Mouse (Mus musculus) myocyte (in vitro differentiated cells): ENCODE measurements at regions not wholly inside any gene's neighbourhood (a gene's known extent, or its start where the extent isn't known, plus 50 kb on each side); places are given as distances from the start of the nearest gene placed in this dataset.

Experiments
- H3K27me3 ChIP-seq: one replicate; pipeline ENCODE4 v1.6.1; 2011; ENCODE audit not compliant: control insufficient read depth, insufficient read depth, insufficient read length
- H3K36me3 ChIP-seq: one replicate; pipeline ENCODE4 v1.6.1; 2011; ENCODE audit not compliant: control insufficient read depth, insufficient read depth
- H3K4me2 ChIP-seq: one replicate; pipeline ENCODE4 v1.6.1; 2011; ENCODE audit warnings: low read depth, control low read depth
- H3K4me3 ChIP-seq: one replicate; pipeline ENCODE4 v1.5.1; 2011; ENCODE audit warnings: mild to moderate bottlenecking, control low read depth, moderate library complexity
- H3K79me2 ChIP-seq: one replicate; pipeline ENCODE4 v1.6.1; 2011; ENCODE audit not compliant: control insufficient read depth, insufficient read depth
- H3ac ChIP-seq: one replicate; pipeline ENCODE4 v1.6.1; 2011; ENCODE audit not compliant: control insufficient read depth, insufficient read length
- CEBPB ChIP-seq: IDR thresholded peaks from 2 replicates; pipeline ENCODE4 v1.6.1; 2011; ENCODE audit warnings: mild to moderate bottlenecking, moderate library complexity; ENCODE audit not compliant: poor library complexity, insufficient read depth, severe bottlenecking
- E2F4 ChIP-seq: IDR thresholded peaks from one replicate; pipeline ENCODE4 v1.6.1; 2011; ENCODE audit warnings: mild to moderate bottlenecking, control low read depth, moderate library complexity; ENCODE audit not compliant: insufficient read depth
- MAX ChIP-seq: IDR thresholded peaks from one replicate; pipeline ENCODE4 v1.6.1; 2011; ENCODE audit warnings: low read depth, mild to moderate bottlenecking, control low read depth
- MYOD1 ChIP-seq, 3 experiments: IDR thresholded peaks; one replicate each; pipeline ENCODE4 v1.6.1; 2011; ENCODE audit warnings: control low read depth in 2 of 3, low read depth in 2 of 3, mild to moderate bottlenecking in 2 of 3, moderate library complexity in 1 of 3; ENCODE audit not compliant: insufficient read length in 2 of 3, control insufficient read depth in 1 of 3
- MYOG ChIP-seq, 3 experiments: IDR thresholded peaks; one replicate each; pipeline ENCODE4 v1.6.1; 2011; ENCODE audit warnings: control low read depth in 2 of 3, low read depth in 2 of 3, mild to moderate bottlenecking in 2 of 3; ENCODE audit not compliant: insufficient read length in 2 of 3, control insufficient read depth in 1 of 3, insufficient read depth in 1 of 3
- POLR2A ChIP-seq: IDR thresholded peaks from one replicate; pipeline ENCODE4 v1.6.1; 2011; ENCODE audit warnings: low read depth, mild to moderate bottlenecking, control low read depth, moderate library complexity; ENCODE audit not compliant: insufficient read length
- POLR2AphosphoS2 ChIP-seq: IDR thresholded peaks from one replicate; pipeline ENCODE4 v1.6.1; 2011; ENCODE audit warnings: low read depth, control low read depth; ENCODE audit not compliant: insufficient read length
- REST ChIP-seq: IDR thresholded peaks from one replicate; pipeline ENCODE4 v1.6.1; 2011; ENCODE audit warnings: mild to moderate bottlenecking, control low read depth, moderate library complexity; ENCODE audit not compliant: insufficient read depth, insufficient read length
- SRF ChIP-seq: IDR thresholded peaks from one replicate; pipeline ENCODE4 v1.6.1; 2011; ENCODE audit warnings: low read depth; ENCODE audit not compliant: control insufficient read depth, insufficient read length
- TCF12 ChIP-seq: IDR thresholded peaks from one replicate; pipeline ENCODE4 v1.6.1; 2011; ENCODE audit warnings: mild to moderate bottlenecking, control low read depth; ENCODE audit not compliant: poor library complexity, insufficient read depth, severe bottlenecking
- TCF3 ChIP-seq: IDR thresholded peaks from one replicate; pipeline ENCODE4 v1.6.1; 2011; ENCODE audit warnings: low read depth, control low read depth; ENCODE audit not compliant: insufficient read length
- USF1 ChIP-seq: IDR thresholded peaks from one replicate; pipeline ENCODE4 v1.6.1; 2011; ENCODE audit warnings: low read depth, mild to moderate bottlenecking, control low read depth, moderate library complexity

GRCm38 (mm10) chr14:114566411-114567030 is 525.5 kb upstream of the Gpc5 start:
- no peak for TF ChIP-seq MYOD1 (IDR thresholded peaks at IDR 0.05; ENCODE audit: control insufficient read depth in 1 of 3, insufficient read length in 2 of 3, low read depth in 2 of 3)
- no peak for TF ChIP-seq TCF3
- TF ChIP-seq TCF12, result no peak
- TF ChIP-seq REST, result no peak
- TF ChIP-seq USF1, result no peak
- TF ChIP-seq MYOG (IDR thresholded peaks at IDR 0.05; ENCODE audit: control insufficient read depth in 1 of 3, insufficient read depth in 1 of 3, insufficient read length in 2 of 3, low read depth in 2 of 3), result no peak
- TF ChIP-seq POLR2AphosphoS2, result no peak
- TF ChIP-seq POLR2A, result no peak
- no peak for TF ChIP-seq MAX
- no peak for TF ChIP-seq E2F4
- TF ChIP-seq SRF, result no peak
- TF ChIP-seq CEBPB, result no peak

GRCm38 (mm10) chr14:114567673-114568309 is 524.2 kb upstream of the Gpc5 start:
- Histone ChIP-seq H3ac (no peak overlapping the region), H3K36me3 (no peaks in the 10 kb centered on the region), H3K4me2 (no peak overlapping the region), H3K4me3 (no peak overlapping the region), H3K79me2 (no peaks in the 10 kb centered on the region), H3K27me3 (no peaks in the 10 kb centered on the region)
- TF ChIP-seq MYOG (IDR thresholded peaks at IDR 0.05; ENCODE audit: control insufficient read depth in 1 of 3, insufficient read depth in 1 of 3, insufficient read length in 2 of 3, low read depth in 2 of 3) (no peak), USF1 (no peak), MYOD1 (IDR thresholded peaks at IDR 0.05; ENCODE audit: control insufficient read depth in 1 of 3, insufficient read length in 2 of 3, low read depth in 2 of 3) (no peak), POLR2AphosphoS2 (no peak), MAX (no peak), TCF3 (no peak)

More at GRCm38 (mm10) chr14:114566411-114567030, 525.5 kb upstream of the Gpc5 start:
- Histone ChIP-seq H3ac (no peak overlapping the region), H3K4me3 (no peak overlapping the region), H3K27me3 (no peaks in the 10 kb centered on the region), H3K79me2 (no peaks in the 10 kb centered on the region), H3K4me2 (no peak overlapping the region), H3K36me3 (no peaks in the 10 kb centered on the region)

- no peak overlapping the region for H3ac ChIP-seq
- H3K27me3 ChIP-seq, result no peaks in the 10 kb centered on the region
- TF ChIP-seq MYOD1 (IDR thresholded peaks at IDR 0.05; ENCODE audit: control insufficient read depth in 1 of 3, insufficient read length in 2 of 3, low read depth in 2 of 3), result no peak
- no peak for TF ChIP-seq SRF
- TF ChIP-seq MAX, result no peak
- TF ChIP-seq POLR2A, result no peak
- TF ChIP-seq USF1, result no peak
- TF ChIP-seq REST, result no peak
- TF ChIP-seq CEBPB, result no peak
- no peak for TF ChIP-seq E2F4
- TF ChIP-seq POLR2AphosphoS2, result no peak
- no peak for TF ChIP-seq MYOG (IDR thresholded peaks at IDR 0.05; ENCODE audit: control insufficient read depth in 1 of 3, insufficient read depth in 1 of 3, insufficient read length in 2 of 3, low read depth in 2 of 3)
- TF ChIP-seq TCF12, result no peak
- no peak for TF ChIP-seq TCF3
- no peaks in the 10 kb centered on the region for H3K79me2 ChIP-seq
- no peak overlapping the region for H3K4me3 ChIP-seq
- H3K36me3 ChIP-seq, result no peaks in the 10 kb centered on the region
- H3K4me2 ChIP-seq, result no peak overlapping the region
Measured at GRCm38 (mm10) chr14:114587367-114588064, 504.5 kb upstream of the Gpc5 start.

- TF ChIP-seq TCF12 (no peak), MYOG (IDR thresholded peaks at IDR 0.05; ENCODE audit: control insufficient read depth in 1 of 3, insufficient read depth in 1 of 3, insufficient read length in 2 of 3, low read depth in 2 of 3) (no peak), REST (no peak), TCF3 (no peak), POLR2A (no peak), E2F4 (no peak), SRF (no peak), CEBPB (no peak), POLR2AphosphoS2 (no peak), MYOD1 (IDR thresholded peaks at IDR 0.05; ENCODE audit: control insufficient read depth in 1 of 3, insufficient read length in 2 of 3, low read depth in 2 of 3) (no peak), MAX (no peak), USF1 (no peak)
- H3K27me3 ChIP-seq, result no peaks in the 10 kb centered on the region
- no peak overlapping the region for H3ac ChIP-seq
- no peaks in the 10 kb centered on the region for H3K36me3 ChIP-seq
- H3K79me2 ChIP-seq, result no peaks in the 10 kb centered on the region
- H3K4me3 ChIP-seq, result no peak overlapping the region
- no peak overlapping the region for H3K4me2 ChIP-seq
Measured at GRCm38 (mm10) chr14:114609296-114609695, 482.7 kb upstream of the Gpc5 start.
